Mouse (Mus musculus): ENCODE results near the gene Nell2.

GRCm38 (mm10) chr15:95492201-95492600 is 36.2 kb downstream of the Nell2 start:
- TF ChIP-seq SIN3A (IDR thresholded peaks at IDR 0.05; ENCODE audit: low read length) (no peak), ZC3H11A (IDR thresholded peaks at IDR 0.05; ENCODE audit: low read depth, low read length) (no peak), EP300 (IDR thresholded peaks at IDR 0.05; ENCODE audit: low read length) (no peak), POLR2AphosphoS2 (IDR thresholded peaks at IDR 0.05; ENCODE audit: low read depth, low read length) (no peak), POLR2A (IDR thresholded peaks at IDR 0.05; ENCODE audit: low read depth, low read length) (no peak), NELFE (IDR thresholded peaks at IDR 0.05; ENCODE audit: low read depth, low read length) (no peak), TCF12 (IDR thresholded peaks at IDR 0.05; ENCODE audit: low read depth, low read length) (no peak), CTCF (conservative IDR thresholded peaks at IDR 0.05 in 1 of 2, IDR thresholded peaks at IDR 0.05 in 1 of 2; ENCODE audit: low read depth in 2 of 2, low read length in 2 of 2) (no peak), MAX (IDR thresholded peaks at IDR 0.05; ENCODE audit: low read length) (no peak)

Measured in CH12.LX (cell line).